Mouse (Mus musculus) gastrocnemius, adult 2 months (tissue): ENCODE results near the gene Prickle4. TPM values are rescaled to one million over a fixed set of nuclear protein-coding genes. Genes with fewer than 3 reads are reported as not detected.

Source experiments
- DNase-seq: peaks from one replicate; pipeline ENCODE4 v3.0.0; 2022
- H3K27ac ChIP-seq: fragments of 200-600 bp; 2 replicates; pipeline ENCODE4 v1.8.1; 2022; ENCODE audit warnings: mild to moderate bottlenecking
- H3K4me3 ChIP-seq: fragments of 200-600 bp; 2 replicates; pipeline ENCODE4 v1.8.1; 2022; ENCODE audit warnings: mild to moderate bottlenecking, moderate library complexity
- CTCF ChIP-seq: fragments of 200-600 bp; IDR thresholded peaks from 2 replicates; pipeline ENCODE4 v1.8.1; 2022; ENCODE audit warnings: antibody characterized with exemption, mild to moderate bottlenecking, moderate library complexity
- intact Hi-C: fragments of 180-260 bp; cut with DNase I; formaldehyde crosslinking; loops from one replicate; pipeline ENCODE4 v1.15.1; 2025
- total RNA-seq, 2 experiments: library from RNA; stranded (reverse); gene quantifications; 2 replicates each; pipeline ENCODE4 v1.2.3; 2021

Prickle4 gene
- total RNA-seq, 2 experiments from 2014 or later = 2.6 to 3.7 TPM

GRCm38 (mm10) chr17:47648966-47649365 lies 45.6 kb downstream of the Prickle4 start:
- DNase-seq = no peak
- no peak overlapping the region for H3K4me3 ChIP-seq
- H3K27ac ChIP-seq = no peak overlapping the region
- intact Hi-C loops = no loop called here
- TF ChIP-seq CTCF = no peak

- intact Hi-C loops = loop anchor here (2.0 kb wide), 1 partner anchor 30 kb away; no protein-coding TSS in a partner anchor
- peak; percentile 64 for TF ChIP-seq CTCF
- Histone ChIP-seq H3K27ac (no peak overlapping the region), H3K4me3 (no peak overlapping the region)
- DNase-seq = peak; percentile 61
Observed at GRCm38 (mm10) chr17:47646683-47647082, 47.9 kb downstream of the Prickle4 start.

GRCm38 (mm10) chr17:47642992-47643391 lies 51.5 kb downstream of the Prickle4 start:
- H3K4me3 ChIP-seq = no peak overlapping the region
- no peak for DNase-seq
- no peak overlapping the region for H3K27ac ChIP-seq
- peak; percentile 38; the same call in 1 of the 2 replicates for TF ChIP-seq CTCF
- intact Hi-C loops = no loop called here

Other genes with a start within 250 kb of the Prickle4 start
- gene Taf8, start 192.4 kb downstream of the Prickle4 start, total RNA-seq = 10 to 100 TPM; 13.0 to 14.1 TPM
- 10 to 100 TPM; 18.7 to 25.8 TPM for gene Ccnd3, start 189.7 kb downstream of the Prickle4 start, total RNA-seq
- 10 to 100 TPM; 14.2 to 16.0 TPM for gene Bysl, start 83.2 kb downstream of the Prickle4 start, total RNA-seq
- 10 to 100 TPM; 17.9 to 18.3 TPM for gene Med20, start 83.2 kb downstream of the Prickle4 start, total RNA-seq
- 1 to 10 TPM in 1 of 2 experiments, under 1 TPM in 1; 0.82 to 2.4 TPM for gene Gm20517, start 83.1 kb downstream of the Prickle4 start, total RNA-seq
- 1 to 10 TPM; 3.1 to 4.5 TPM for gene Usp49, start 64.0 kb downstream of the Prickle4 start, total RNA-seq
- gene Tomm6, start 6.3 kb downstream of the Prickle4 start, total RNA-seq = 100 to 1,000 TPM; 125 TPM
- gene Frs3, start 5.7 kb downstream of the Prickle4 start, total RNA-seq = 1 to 10 TPM; 4.2 to 5.7 TPM
- gene Gm21981, start 281 bp downstream of the Prickle4 start, total RNA-seq = under 1 TPM; 0.45 to 0.46 TPM
- gene Pgc, start 32.1 kb upstream of the Prickle4 start, total RNA-seq = not detected
- gene Tfeb, start 42.3 kb upstream of the Prickle4 start, total RNA-seq = 10 to 100 TPM; 85.3 to 93.9 TPM
- gene Mdfi, start 140.0 kb upstream of the Prickle4 start, total RNA-seq = under 1 TPM; 0.31 to 0.42 TPM
- gene Foxp4, start 229.9 kb upstream of the Prickle4 start, total RNA-seq = 1 to 10 TPM; 7.3 to 7.9 TPM